Mouse (Mus musculus) frontal cortex, postnatal 36 days (tissue): ENCODE data around the gene Scgb2a2.
"Not testable (repeated sequence)": the region's sequence is repeated elsewhere in the genome, so short reads cannot be mapped to it uniquely, and the experiment has no call there.

Experiments used
- DNase-seq, 2 experiments: peaks; one replicate each; pipeline ENCODE4 v3.0.0; 2022; ENCODE audit warnings: low spot score in 2 of 2

Scgb2a2 gene

DNA sequence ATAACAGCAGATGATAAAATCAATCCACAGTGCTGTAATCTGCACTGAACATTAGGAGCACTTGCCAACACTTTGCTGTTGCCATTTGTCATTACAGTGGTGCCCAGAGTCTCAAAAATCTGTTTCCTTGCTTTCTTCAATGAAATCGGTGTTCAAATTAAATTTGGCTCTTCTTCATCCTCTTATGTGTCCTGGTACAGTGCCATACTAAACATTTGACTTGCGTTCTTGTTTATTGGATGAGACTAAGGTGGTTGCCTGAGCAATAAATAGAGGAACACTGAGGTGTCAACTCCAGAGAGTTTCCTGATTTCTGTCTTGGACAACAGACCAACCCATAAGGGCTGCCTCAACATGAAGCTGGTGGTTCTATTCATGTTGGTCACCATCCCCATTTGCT lies at the start of gene Scgb2a2:
Scgb2a2 (plus strand) TSS at position 301 of the 400 bp plus-strand sequence.
- DNase-seq, result no peak

GRCm38 (mm10) chr19:9836581-9837340 lies 10.6 kb upstream of the Scgb2a2 start:
- DNase-seq, result peak; percentile 43 to 63

DNA sequence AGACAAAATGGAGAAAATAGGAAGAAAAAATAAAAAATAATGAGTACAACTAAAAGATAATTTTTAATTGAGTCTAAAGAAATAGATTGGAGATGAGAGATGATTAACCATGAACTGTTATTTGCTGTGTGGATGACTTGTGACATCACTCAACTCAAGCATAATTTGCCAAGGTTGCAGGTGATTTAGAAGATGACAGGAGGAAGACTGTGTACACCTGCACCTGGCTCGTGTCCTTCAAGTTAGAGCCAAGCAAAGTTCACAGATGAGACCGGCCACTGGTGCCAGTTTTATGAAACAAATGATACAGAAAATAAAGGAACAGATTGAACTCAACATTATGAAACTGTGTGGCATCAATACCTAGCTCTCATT lies 10.0 kb upstream of the Scgb2a2 start:
- no peak for DNase-seq

GRCm38 (mm10) chr19:9849368-9850075 lies 2.2 kb downstream of the Scgb2a2 start:
- DNase-seq, result not testable (repeated sequence)

DNA sequence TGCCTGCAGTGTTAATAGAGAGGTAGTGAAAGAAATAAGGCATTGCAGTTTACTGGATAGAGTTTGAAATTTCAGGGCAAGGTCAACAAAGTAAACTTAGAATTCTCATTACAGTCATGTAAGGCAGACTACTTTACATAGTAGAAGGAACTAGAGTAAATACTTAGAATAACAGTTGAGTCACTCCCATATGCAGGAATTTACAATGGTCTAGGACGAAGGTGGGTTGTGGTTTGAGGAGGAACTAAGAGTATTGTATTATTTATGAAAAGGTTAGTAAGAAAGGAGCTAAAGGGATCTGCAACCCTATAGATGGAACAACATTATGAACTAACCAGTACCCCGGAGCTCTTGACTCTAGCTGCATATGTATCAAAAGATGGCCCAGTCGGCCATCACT lies 13.5 kb downstream of the Scgb2a2 start:
- not testable (repeated sequence) for DNase-seq

DNA sequence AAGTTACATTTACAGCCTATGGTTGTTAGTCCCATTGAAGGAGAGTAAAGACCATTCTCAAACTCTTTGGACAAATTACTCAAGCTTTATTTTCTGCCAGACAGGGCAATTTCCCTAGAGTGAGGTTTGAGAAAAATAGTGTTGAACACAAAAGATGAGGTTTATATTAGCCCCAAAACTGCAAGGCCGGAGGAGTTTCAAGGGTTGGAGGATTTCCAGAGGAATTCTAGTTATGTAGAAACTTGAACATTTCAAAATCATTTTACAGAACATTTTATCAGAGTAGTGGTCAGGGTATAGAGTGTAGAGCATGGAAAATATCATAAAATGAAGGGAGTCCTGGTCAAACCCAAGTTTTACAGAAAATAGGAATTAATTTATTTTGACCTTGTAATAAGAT lies 17.5 kb downstream of the Scgb2a2 start:
- no peak for DNase-seq

DNA sequence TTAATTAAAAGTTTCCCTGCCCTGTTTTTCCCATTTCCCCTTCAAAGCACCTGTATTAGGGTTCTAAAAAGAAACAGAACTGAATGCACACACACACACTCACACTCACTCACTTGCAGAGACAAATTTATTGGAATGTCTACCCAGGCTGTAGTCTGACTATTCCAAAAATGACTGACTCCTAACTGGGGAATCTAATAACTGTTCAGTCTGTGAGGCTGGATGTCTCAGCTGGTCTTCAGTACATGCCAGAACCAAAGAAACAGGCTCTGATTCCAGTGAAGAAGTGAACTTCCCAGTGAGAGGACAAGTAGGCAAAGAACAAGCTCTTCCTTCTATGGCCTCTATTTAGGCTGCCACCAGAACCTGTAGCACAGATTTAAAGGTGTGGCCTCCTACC lies 18.1 kb downstream of the Scgb2a2 start:
- no peak for DNase-seq

- DNase-seq, result peak; percentile 51 to 61
These were observed 30.9 kb downstream of the Scgb2a2 start for GRCm38 (mm10) chr19:9878186-9878835.

- no peak for DNase-seq
These were observed 39.0 kb downstream of the Scgb2a2 start for GRCm38 (mm10) chr19:9886348-9886747.

- DNase-seq, result no peak
These were observed 39.4 kb downstream of the Scgb2a2 start for GRCm38 (mm10) chr19:9886771-9887170.

- no peak for DNase-seq
These were observed 48.7 kb downstream of the Scgb2a2 start for GRCm38 (mm10) chr19:9896067-9896466.

GRCm38 (mm10) chr19:9898339-9899066 lies 51.1 kb downstream of the Scgb2a2 start:
- DNase-seq, result no peak

GRCm38 (mm10) chr19:9899072-9899779 lies 51.9 kb downstream of the Scgb2a2 start, which contains the start of gene Incenp:
TSS of gene Incenp (minus strand) at chr19:9899551.
- peak; percentile 95 to 97 for DNase-seq

DNA sequence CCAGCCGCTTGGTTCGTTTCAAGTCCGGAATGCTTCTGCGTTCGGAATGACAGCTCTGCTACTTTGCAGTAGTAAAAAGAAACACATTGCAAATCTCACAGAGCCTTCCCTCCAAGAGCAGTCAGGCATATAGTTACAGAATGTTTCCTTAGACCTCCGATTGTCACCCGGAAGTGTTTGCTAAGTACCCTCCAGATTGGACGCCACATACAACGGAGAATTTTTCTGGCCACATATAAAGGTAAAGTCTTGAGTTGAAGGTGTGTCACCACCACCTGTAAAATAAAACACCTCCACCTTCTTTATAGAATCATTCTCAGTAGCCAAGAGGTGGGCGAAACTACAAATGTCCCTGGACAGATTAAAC lies 52.4 kb downstream of the Scgb2a2 start:
- no peak for DNase-seq

- not testable (repeated sequence) for DNase-seq
These were observed 53.3 kb downstream of the Scgb2a2 start for GRCm38 (mm10) chr19:9900696-9901095.
